Mouse (Mus musculus): Measurements from ENCODE around the gene Tnks1bp1. TPM values are rescaled to one million over a fixed set of nuclear protein-coding genes. Genes with fewer than 3 reads are reported as not detected.

The Tnks1bp1 gene
- polyA plus RNA-seq, 1 experiment from 2014 or later = 12.2 TPM

DNA sequence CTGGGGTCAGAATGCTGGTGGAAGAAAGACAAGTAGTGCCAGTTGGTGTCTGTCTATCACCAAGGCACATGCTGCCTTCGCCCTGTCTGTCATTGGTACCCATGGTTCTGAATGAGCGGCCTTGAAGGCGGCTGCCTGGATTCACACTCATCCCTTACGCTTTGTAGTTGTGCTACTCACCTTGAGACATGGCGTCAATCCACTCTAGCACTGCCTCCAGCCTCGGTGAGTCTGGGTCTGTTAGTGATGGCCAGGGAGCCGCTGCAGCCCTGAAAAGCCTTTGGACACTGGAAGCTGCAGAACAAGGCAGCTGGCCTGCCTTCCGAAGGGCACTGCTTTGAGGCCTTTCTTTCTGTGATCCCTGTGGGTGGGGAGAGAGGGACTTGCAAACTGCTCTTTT lies 55.4 kb downstream of the Tnks1bp1 start:
- H3K36me3 ChIP-seq (replicated peaks; ENCODE audit: control insufficient read depth, insufficient read depth, low read depth, low read length) = no peaks in the 10 kb centered on the region
- no peak overlapping the region for H3K4me2 ChIP-seq (ENCODE audit: low read depth, low read length)
- DNase-seq (ENCODE audit: low spot score) = no peak
- H3K4me3 ChIP-seq (ENCODE audit: low read depth, low read length) = no peak overlapping the region
- H3K9ac ChIP-seq (replicated peaks; ENCODE audit: low read length) = no peak overlapping the region
- ATAC-seq (replicated peaks; ENCODE audit: insufficient number of reproducible peaks, low FRiP score, low TSS enrichment, low read depth) = no peak
- H3K27me3 ChIP-seq (ENCODE audit: control insufficient read depth, insufficient read depth, low read length) = no peaks in the 10 kb centered on the region
- H3K4me1 ChIP-seq (ENCODE audit: control insufficient read depth, insufficient read depth, low read length) = no peaks in the 10 kb centered on the region
- no peak overlapping the region for H3K27ac ChIP-seq (replicated peaks; ENCODE audit: low read depth, low read length)
- WGBS = 78% methylated on average over 8 of the region's 8 CpGs
- no peaks in the 10 kb centered on the region for H3K9me3 ChIP-seq (replicated peaks; ENCODE audit: control insufficient read depth, low read length)

DNA sequence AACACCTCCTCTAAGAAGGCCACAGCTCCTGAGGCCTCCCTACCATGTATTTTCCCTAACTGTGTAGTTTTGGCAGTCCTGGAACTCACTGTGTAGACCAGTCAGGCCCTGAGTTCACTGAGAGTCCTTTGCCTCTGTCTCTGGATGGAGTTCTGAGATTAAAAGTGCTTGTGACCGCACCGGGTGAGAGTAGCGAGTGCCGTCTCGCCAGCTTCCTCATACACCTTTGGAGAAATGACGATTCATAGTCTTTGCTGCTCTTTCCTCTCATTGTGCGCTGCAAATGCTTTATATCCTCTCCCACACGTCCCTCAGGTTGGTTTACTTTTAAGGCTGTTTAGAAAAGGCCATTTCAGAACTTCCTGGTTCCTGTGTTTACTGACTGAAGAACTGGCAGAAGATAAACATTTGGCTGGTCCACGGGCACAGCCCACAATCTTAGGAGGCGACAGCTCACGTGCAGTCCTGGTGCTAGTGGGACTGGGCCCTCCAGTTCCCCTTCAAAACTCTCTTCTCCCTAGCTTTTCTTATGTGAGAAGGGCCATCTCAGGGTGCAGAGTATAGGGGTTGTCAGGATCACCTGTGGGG lies 57.7 kb downstream of the Tnks1bp1 start:
- Histone ChIP-seq H3K4me2 (ENCODE audit: low read depth, low read length) (no peak overlapping the region), H3K4me1 (ENCODE audit: control insufficient read depth, insufficient read depth, low read length) (no peaks in the 10 kb centered on the region), H3K9ac (replicated peaks; ENCODE audit: low read length) (no peak overlapping the region), H3K27me3 (ENCODE audit: control insufficient read depth, insufficient read depth, low read length) (no peaks in the 10 kb centered on the region), H3K27ac (replicated peaks; ENCODE audit: low read depth, low read length) (no peak overlapping the region), H3K36me3 (replicated peaks; ENCODE audit: control insufficient read depth, insufficient read depth, low read depth, low read length) (no peaks in the 10 kb centered on the region), H3K4me3 (ENCODE audit: low read depth, low read length) (no peak overlapping the region), H3K9me3 (replicated peaks; ENCODE audit: control insufficient read depth, low read length) (no peaks in the 10 kb centered on the region)
- 75% methylated on average over 11 of the region's 11 CpGs for WGBS
- DNase-seq (ENCODE audit: low spot score) (no peak), ATAC-seq (replicated peaks; ENCODE audit: insufficient number of reproducible peaks, low FRiP score, low TSS enrichment, low read depth) (no peak)

DNA sequence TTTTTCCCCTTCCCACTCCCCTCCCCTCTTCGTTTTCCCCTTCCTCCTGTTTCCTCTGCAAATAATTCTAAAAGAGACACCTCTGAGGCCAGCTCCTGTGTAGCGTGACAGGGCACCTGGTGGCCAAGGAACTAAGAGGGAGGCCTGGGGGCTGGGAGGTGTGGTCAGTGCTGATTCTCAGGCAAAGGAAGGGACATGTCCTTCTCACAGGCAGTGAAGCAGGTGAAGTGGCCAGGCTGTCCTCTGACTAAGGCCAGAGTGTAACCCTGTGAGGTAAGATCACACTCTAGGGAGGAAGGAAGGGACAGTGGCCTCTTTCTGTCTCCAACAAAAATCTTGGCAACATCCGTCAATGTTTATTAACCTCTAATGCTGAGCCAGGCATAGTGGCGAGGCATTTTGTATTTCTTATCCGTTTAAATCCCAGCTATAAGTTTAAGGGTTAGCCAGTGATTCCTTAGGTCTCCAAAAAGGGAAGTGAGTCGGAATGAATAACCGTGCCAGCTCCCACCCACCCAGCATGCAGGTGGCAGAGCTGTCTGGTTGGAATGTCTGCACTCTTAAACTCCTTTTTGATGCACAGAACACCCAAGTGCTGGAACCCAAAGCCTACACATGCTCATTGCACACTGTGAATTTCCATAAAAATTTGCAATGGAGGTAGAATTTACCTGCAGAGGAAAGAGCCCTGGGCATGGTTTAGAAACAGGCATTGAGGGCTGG lies 58.4 kb downstream of the Tnks1bp1 start:
- DNase-seq (ENCODE audit: low spot score) = no peak
- Histone ChIP-seq H3K27ac (replicated peaks; ENCODE audit: low read depth, low read length) (no peak overlapping the region), H3K36me3 (replicated peaks; ENCODE audit: control insufficient read depth, insufficient read depth, low read depth, low read length) (no peaks in the 10 kb centered on the region), H3K27me3 (ENCODE audit: control insufficient read depth, insufficient read depth, low read length) (no peaks in the 10 kb centered on the region), H3K4me2 (ENCODE audit: low read depth, low read length) (no peak overlapping the region), H3K9me3 (replicated peaks; ENCODE audit: control insufficient read depth, low read length) (no peaks in the 10 kb centered on the region), H3K9ac (replicated peaks; ENCODE audit: low read length) (no peak overlapping the region), H3K4me3 (ENCODE audit: low read depth, low read length) (no peak overlapping the region), H3K4me1 (ENCODE audit: control insufficient read depth, insufficient read depth, low read length) (no peaks in the 10 kb centered on the region)
- no peak for ATAC-seq (replicated peaks; ENCODE audit: insufficient number of reproducible peaks, low FRiP score, low TSS enrichment, low read depth)
- 70% methylated on average over 7 of the region's 7 CpGs for WGBS

DNA sequence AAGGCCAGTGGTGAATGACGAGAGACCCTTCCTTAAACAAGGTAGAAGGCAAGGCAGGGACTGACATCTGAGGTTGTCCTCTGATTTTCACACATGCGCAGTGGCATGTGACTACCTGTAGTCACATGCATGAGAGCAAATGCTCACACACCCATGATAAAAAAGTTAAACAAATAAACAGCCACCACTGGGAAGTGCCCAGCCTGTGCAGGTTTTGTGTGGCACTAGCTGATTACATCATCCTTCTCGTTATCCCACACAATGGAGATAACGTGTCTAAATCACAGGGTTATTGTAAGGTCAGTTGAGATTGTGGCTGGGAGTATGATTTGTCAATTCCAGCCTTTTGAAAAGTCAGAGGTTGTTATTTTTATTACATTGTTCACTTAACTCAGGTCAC lies 59.1 kb downstream of the Tnks1bp1 start:
- no peak for ATAC-seq (replicated peaks; ENCODE audit: insufficient number of reproducible peaks, low FRiP score, low TSS enrichment, low read depth)
- Histone ChIP-seq H3K27ac (replicated peaks; ENCODE audit: low read depth, low read length) (no peak overlapping the region), H3K9ac (replicated peaks; ENCODE audit: low read length) (no peak overlapping the region), H3K4me2 (ENCODE audit: low read depth, low read length) (no peak overlapping the region), H3K9me3 (replicated peaks; ENCODE audit: control insufficient read depth, low read length) (no peaks in the 10 kb centered on the region), H3K27me3 (ENCODE audit: control insufficient read depth, insufficient read depth, low read length) (no peaks in the 10 kb centered on the region), H3K36me3 (replicated peaks; ENCODE audit: control insufficient read depth, insufficient read depth, low read depth, low read length) (no peaks in the 10 kb centered on the region), H3K4me1 (ENCODE audit: control insufficient read depth, insufficient read depth, low read length) (no peaks in the 10 kb centered on the region), H3K4me3 (ENCODE audit: low read depth, low read length) (no peak overlapping the region)
- WGBS = 79% methylated on average over 4 of the region's 4 CpGs
- DNase-seq (ENCODE audit: low spot score) = no peak

DNA sequence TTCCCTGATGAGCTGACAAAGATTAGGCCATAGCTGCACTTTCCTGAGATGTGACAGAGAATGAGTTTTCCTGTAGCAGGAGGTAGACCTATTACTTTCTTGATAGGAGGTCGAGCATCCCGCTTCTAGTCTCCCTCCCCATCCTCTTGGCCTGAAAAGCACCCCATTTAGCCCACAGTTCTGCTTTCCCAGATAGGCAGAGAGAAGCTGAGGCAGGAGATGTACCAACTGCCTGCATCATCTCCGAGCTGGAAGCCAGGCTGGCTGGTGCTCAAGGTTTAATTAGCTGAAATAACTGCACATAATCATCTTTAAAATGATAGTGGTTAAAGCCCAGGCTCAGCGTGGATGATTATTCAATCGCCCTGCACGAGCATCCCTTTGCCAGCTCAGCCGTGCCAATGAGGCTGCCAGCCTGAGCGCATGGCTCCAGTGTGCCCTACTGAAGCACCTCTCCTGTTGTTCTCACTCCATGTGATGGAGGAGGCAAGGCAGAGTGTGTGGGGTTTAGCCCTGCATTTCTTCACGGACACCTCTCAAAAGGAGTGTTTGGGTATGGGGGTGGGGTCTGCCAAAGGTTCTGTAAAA lies 62.6 kb downstream of the Tnks1bp1 start:
- ATAC-seq (replicated peaks; ENCODE audit: insufficient number of reproducible peaks, low FRiP score, low TSS enrichment, low read depth) (no peak), DNase-seq (ENCODE audit: low spot score) (no peak)
- no peak overlapping the region for H3K4me3 ChIP-seq (ENCODE audit: low read depth, low read length)
- H3K9ac ChIP-seq (replicated peaks; ENCODE audit: low read length) = no peak overlapping the region
- no peak overlapping the region for H3K4me2 ChIP-seq (ENCODE audit: low read depth, low read length)
- H3K4me1 ChIP-seq (ENCODE audit: control insufficient read depth, insufficient read depth, low read length) = no peaks in the 10 kb centered on the region
- no peaks in the 10 kb centered on the region for H3K9me3 ChIP-seq (replicated peaks; ENCODE audit: control insufficient read depth, low read length)
- H3K27me3 ChIP-seq (ENCODE audit: control insufficient read depth, insufficient read depth, low read length) = no peaks in the 10 kb centered on the region
- no peaks in the 10 kb centered on the region for H3K36me3 ChIP-seq (replicated peaks; ENCODE audit: control insufficient read depth, insufficient read depth, low read depth, low read length)
- H3K27ac ChIP-seq (replicated peaks; ENCODE audit: low read depth, low read length) = no peak overlapping the region
- 82% methylated on average over 9 of the region's 9 CpGs for WGBS

Other genes with a start within 250 kb of the Tnks1bp1 start
- gene Ube2l6, start 249.2 kb upstream of the Tnks1bp1 start, polyA plus RNA-seq (2014; fragmentation: Nextera tagmentation; extraction: Ambion mirVana) = 30.6 and 36.1 TPM in 2 replicates
- gene Smtnl1, start 225.4 kb upstream of the Tnks1bp1 start, polyA plus RNA-seq (2014; fragmentation: Nextera tagmentation; extraction: Ambion mirVana) = 0.11 and 0.20 TPM in 2 replicates
- 45.9 and 50.0 TPM in 2 replicates for gene Timm10, start 221.0 kb upstream of the Tnks1bp1 start, polyA plus RNA-seq (2014; fragmentation: Nextera tagmentation; extraction: Ambion mirVana)
- gene Slc43a1, start 209.2 kb upstream of the Tnks1bp1 start, polyA plus RNA-seq (2014; fragmentation: Nextera tagmentation; extraction: Ambion mirVana) = 23.1 and 28.0 TPM in 2 replicates
- gene Rtn4rl2, start 161.3 kb upstream of the Tnks1bp1 start, polyA plus RNA-seq (2014; fragmentation: Nextera tagmentation; extraction: Ambion mirVana) = 2.4 and 3.2 TPM in 2 replicates
- 37.2 and 38.9 TPM in 2 replicates for gene Slc43a3, start 111.4 kb upstream of the Tnks1bp1 start, polyA plus RNA-seq (2014; fragmentation: Nextera tagmentation; extraction: Ambion mirVana)
- gene Prg2, start 67.6 kb upstream of the Tnks1bp1 start, polyA plus RNA-seq (2014; fragmentation: Nextera tagmentation; extraction: Ambion mirVana) = 0.60 and 0.78 TPM in 2 replicates
- not detected in 2 replicates for gene Prg3, start 59.8 kb upstream of the Tnks1bp1 start, polyA plus RNA-seq (2014; fragmentation: Nextera tagmentation; extraction: Ambion mirVana)
- 409 TPM in 2 replicates for gene Ssrp1, start 10.8 kb upstream of the Tnks1bp1 start, polyA plus RNA-seq (2014; fragmentation: Nextera tagmentation; extraction: Ambion mirVana)
- gene P2rx3, start 10.6 kb upstream of the Tnks1bp1 start, polyA plus RNA-seq (2014; fragmentation: Nextera tagmentation; extraction: Ambion mirVana) = 6.2 and 8.4 TPM in 2 replicates
- 35.6 and 41.0 TPM in 2 replicates for gene Aplnr, start 88.2 kb downstream of the Tnks1bp1 start, polyA plus RNA-seq (2014; fragmentation: Nextera tagmentation; extraction: Ambion mirVana)
- gene Lrrc55, start 149.2 kb downstream of the Tnks1bp1 start, polyA plus RNA-seq (2014; fragmentation: Nextera tagmentation; extraction: Ambion mirVana) = 1.0 and 1.4 TPM in 2 replicates

Data from embryonic facial prominence, embryonic 11.5 days (tissue).